Mouse (Mus musculus): ENCODE measurements at regions not wholly inside any gene's neighbourhood (a gene's known extent, or its start where the extent isn't known, plus 50 kb on each side); places are given as distances from the start of the nearest gene placed in this dataset.

GRCm38 (mm10) chr14:25184875-25185274 lies 274.1 kb upstream of the Zmiz1 start:
- no peak for TF ChIP-seq CTCF (IDR thresholded peaks at IDR 0.05; ENCODE audit: insufficient read depth, low read depth, low read length)
- no peak for TF ChIP-seq POLR2A (IDR thresholded peaks at IDR 0.05; ENCODE audit: insufficient read depth, low read depth, low read length)

Data from olfactory bulb, adult 2 months (tissue).